Mouse (Mus musculus): ENCODE measurements around the gene Cdh19. TPM values are rescaled to one million over a fixed set of nuclear protein-coding genes. Genes with fewer than 3 reads are reported as not detected.

Gene Cdh19
- polyA plus RNA-seq, 1 experiment: not detected

DNA sequence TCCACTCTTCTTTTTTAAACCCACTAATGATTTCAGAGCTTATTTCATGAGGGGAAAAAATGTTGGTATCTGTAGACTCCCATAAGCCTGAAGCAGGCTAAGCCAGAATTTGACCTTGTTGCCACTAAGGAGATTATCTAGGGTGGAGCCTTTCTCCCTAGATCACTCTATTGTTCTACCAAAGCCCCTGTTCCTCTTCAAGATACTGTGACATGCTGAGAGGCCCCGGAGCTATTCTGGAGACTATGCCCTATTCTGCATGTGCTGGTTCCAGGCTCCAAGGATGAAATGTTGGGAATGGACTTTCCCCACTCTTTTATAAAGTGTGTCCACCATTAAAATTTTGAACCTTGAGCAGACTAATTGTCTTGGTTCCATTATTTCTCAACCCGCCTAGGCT lies 73.1 kb downstream of the Cdh19 start:
- Histone ChIP-seq H3K36me3 (ENCODE audit: control insufficient read depth, insufficient read depth, low read length) (no peaks in the 10 kb centered on the region), H3K4me1 (ENCODE audit: control insufficient read depth, insufficient read depth, low read length) (no peaks in the 10 kb centered on the region), H3K27me3 (ENCODE audit: control insufficient read depth, insufficient read depth, low read length) (no peaks in the 10 kb centered on the region), H3K4me3 (ENCODE audit: control insufficient read depth, low read depth, low read length) (no peak overlapping the region), H3K27ac (ENCODE audit: control insufficient read depth, insufficient read depth, low read depth, low read length) (no peak overlapping the region)
- no peak for TF ChIP-seq POLR2A (IDR thresholded peaks at IDR 0.05; ENCODE audit: control insufficient read depth, low read depth, low read length)
- no peak for TF ChIP-seq CTCF (IDR thresholded peaks at IDR 0.05; ENCODE audit: control insufficient read depth, insufficient read depth, insufficient replicate concordance, low read depth, low read length)
